Mouse (Mus musculus) right cerebral cortex, postnatal 14 days (tissue): Measurements from ENCODE around the gene Auts2.

Experiments
- DNase-seq: peaks from one replicate; pipeline ENCODE4 v3.0.0; 2022

The Auts2 gene

GRCm38 (mm10) chr5:131707471-131707870, 835.7 kb downstream of the Auts2 start:
- no peak for DNase-seq

GRCm38 (mm10) chr5:131703729-131704128, 839.4 kb downstream of the Auts2 start:
- no peak for DNase-seq

GRCm38 (mm10) chr5:131702840-131703392, 840.2 kb downstream of the Auts2 start:
- no peak for DNase-seq

GRCm38 (mm10) chr5:131698900-131699299, 844.2 kb downstream of the Auts2 start:
- no peak for DNase-seq

GRCm38 (mm10) chr5:131690781-131691180, 852.4 kb downstream of the Auts2 start:
- DNase-seq: no peak

- DNase-seq: no peak
Measured at GRCm38 (mm10) chr5:131686956-131687618, 856.1 kb downstream of the Auts2 start.

GRCm38 (mm10) chr5:131680127-131680845, 862.9 kb downstream of the Auts2 start:
- no peak for DNase-seq

- DNase-seq: no peak
Measured at GRCm38 (mm10) chr5:131679523-131679922, 863.6 kb downstream of the Auts2 start.

- peak; percentile 17 for DNase-seq
Measured at GRCm38 (mm10) chr5:131677518-131677917, 865.6 kb downstream of the Auts2 start.

- DNase-seq: no peak
Measured at GRCm38 (mm10) chr5:131673696-131674095, 869.4 kb downstream of the Auts2 start.

- DNase-seq: no peak
Measured at GRCm38 (mm10) chr5:131665068-131665467, 878.1 kb downstream of the Auts2 start.

GRCm38 (mm10) chr5:131664657-131665056, 878.5 kb downstream of the Auts2 start:
- no peak for DNase-seq

GRCm38 (mm10) chr5:131662657-131663056, 880.5 kb downstream of the Auts2 start:
- DNase-seq: no peak

- no peak for DNase-seq
Measured at GRCm38 (mm10) chr5:131658822-131659515, 884.2 kb downstream of the Auts2 start.

GRCm38 (mm10) chr5:131654206-131654605, 888.9 kb downstream of the Auts2 start:
- DNase-seq: no peak

- no peak for DNase-seq
Measured at GRCm38 (mm10) chr5:131650381-131650891, 892.7 kb downstream of the Auts2 start.

- DNase-seq: no peak
Measured at GRCm38 (mm10) chr5:131647683-131648119, 895.4 kb downstream of the Auts2 start.

- no peak for DNase-seq
Measured at GRCm38 (mm10) chr5:131647104-131647682, 896.0 kb downstream of the Auts2 start.

GRCm38 (mm10) chr5:131646192-131646775, 896.9 kb downstream of the Auts2 start:
- DNase-seq: no peak

- DNase-seq: no peak
Measured at GRCm38 (mm10) chr5:131645341-131646191, 897.6 kb downstream of the Auts2 start.

- no peak for DNase-seq
Measured at GRCm38 (mm10) chr5:131644331-131644730, 898.8 kb downstream of the Auts2 start.
